11 mouse cellular contexts compared by ENCODE assay signal in genomic region chr3:89229276-89229675, GRCm38 (mm10). TPM values are rescaled to one million over a fixed set of nuclear protein-coding genes. Genes with fewer than 3 reads are reported as not detected.
DNase-seq lines count a peak whose midpoint lies in the region; ATAC-seq lines count a peak whose summit lies in the region.
"Had no signal": no experiment of that assay in that cellular context is flagged by ENCODE, and none has a peak within 500 bp of the region (broad histone marks: within the 10 kb centered on the region; RNA-seq: fewer than 3 reads in every experiment).

No protein-coding gene starts in this region.

- no peak overlapping the region for H3K9ac ChIP-seq in hindbrain, embryonic 14.5 days
- peak overlapping the region; percentile 18; the same call in 1 of the 2 replicates for H3K9ac ChIP-seq in lung, embryonic 15.5 days
- no peak overlapping the region for H3K9ac ChIP-seq in intestine, embryonic 15.5 days
- H3K9ac ChIP-seq: liver, embryonic 14.5 days had no signal

- no peaks in the 10 kb centered on the region for H3K9me3 ChIP-seq in hindbrain, embryonic 10.5 days
- H3K9me3 ChIP-seq in hindbrain, embryonic 14.5 days (ENCODE audit: control insufficient read depth, low read length): no peaks in the 10 kb centered on the region
- no peaks in the 10 kb centered on the region for H3K9me3 ChIP-seq in lung, embryonic 15.5 days
- H3K9me3 ChIP-seq in intestine, embryonic 15.5 days: no peaks in the 10 kb centered on the region

- 0 out of 2 replicates have a peak overlapping the region, but pooled peaks have one; percentile 83 for H3K4me3 ChIP-seq in hindbrain, embryonic 10.5 days
- H3K4me3 ChIP-seq in hindbrain, embryonic 14.5 days (replicated peaks; ENCODE audit: low read length): no peak overlapping the region
- H3K4me3 ChIP-seq in lung, embryonic 15.5 days: peak overlapping the region; percentile 46
- no peak overlapping the region for H3K4me3 ChIP-seq in intestine, embryonic 15.5 days (replicated peaks)

- no peak for ATAC-seq in hindbrain, embryonic 14.5 days (ENCODE audit: low FRiP score)
- ATAC-seq in lung, embryonic 15.5 days (ENCODE audit: borderline replicate concordance, extremely low read depth, low FRiP score, low TSS enrichment): no peak
- no peak for ATAC-seq in intestine, embryonic 15.5 days

- peaks cover 27% of the 10 kb centered on the region for H3K36me3 ChIP-seq in hindbrain, embryonic 10.5 days
- peaks cover 14% of the 10 kb centered on the region for H3K36me3 ChIP-seq in hindbrain, embryonic 14.5 days (replicated peaks; ENCODE audit: control insufficient read depth, insufficient read depth)
- no peaks in the 10 kb centered on the region for H3K36me3 ChIP-seq in lung, embryonic 15.5 days
- no peaks in the 10 kb centered on the region for H3K36me3 ChIP-seq in intestine, embryonic 15.5 days

- 65% methylated on average over 4 of the region's 4 CpGs for WGBS in hindbrain, embryonic 10.5 days
- WGBS in hindbrain, embryonic 14.5 days: 59% methylated on average over 4 of the region's 4 CpGs
- WGBS in lung, embryonic 15.5 days: 41% methylated on average over 4 of the region's 4 CpGs
- 46% methylated on average over 4 of the region's 4 CpGs for WGBS in intestine, embryonic 15.5 days

- DNase-seq in hindbrain, embryonic 10.5 days (ENCODE audit: low spot score): no peak
- DNase-seq in hindbrain, embryonic 14.5 days (ENCODE audit: low spot score): no peak
- DNase-seq in lung, postnatal 10 days: no peak
- DNase-seq in R1 (ENCODE audit: low read depth, low spot score): peak; percentile 88
- no peak for DNase-seq in adrenal gland, postnatal 10 days
- no peak for DNase-seq in spleen, postnatal 4 days (ENCODE audit: low spot score in 2 of 2)
- DNase-seq: cerebellum, adult 11-12 months; right cerebral cortex, postnatal 14 days had no signal

- H3K27ac ChIP-seq in hindbrain, embryonic 10.5 days: peak overlapping the region; percentile 97; the same call in 1 of the 2 replicates
- no peak overlapping the region for H3K27ac ChIP-seq in hindbrain, embryonic 14.5 days
- H3K27ac ChIP-seq in lung, embryonic 15.5 days: peak overlapping the region; percentile 91
- H3K27ac ChIP-seq in intestine, embryonic 15.5 days: no peak overlapping the region
- H3K27ac ChIP-seq: liver, embryonic 14.5 days had no signal

- H3K27me3 ChIP-seq in hindbrain, embryonic 10.5 days (ENCODE audit: insufficient read depth, poor library complexity, severe bottlenecking): peaks cover 29% of the 10 kb centered on the region
- H3K27me3 ChIP-seq in hindbrain, embryonic 14.5 days (ENCODE audit: control insufficient read depth, insufficient read depth, low read length): no peaks in the 10 kb centered on the region
- peaks cover 13% of the 10 kb centered on the region; the same call in 1 of the 2 replicates for H3K27me3 ChIP-seq in lung, embryonic 15.5 days
- H3K27me3 ChIP-seq in intestine, embryonic 15.5 days (replicated peaks): 0 out of 2 replicates have a peak, but pooled peaks cover 4% of the 10 kb centered on the region

- peaks cover 65% of the 10 kb centered on the region for H3K4me1 ChIP-seq in hindbrain, embryonic 10.5 days (replicated peaks)
- H3K4me1 ChIP-seq in hindbrain, embryonic 14.5 days (replicated peaks; ENCODE audit: control insufficient read depth, insufficient read depth, low read length): peaks cover 31% of the 10 kb centered on the region
- peaks cover 51% of the 10 kb centered on the region for H3K4me1 ChIP-seq in lung, embryonic 15.5 days
- H3K4me1 ChIP-seq in intestine, embryonic 15.5 days (replicated peaks): peaks cover 40% of the 10 kb centered on the region

- no peak overlapping the region for H3K4me2 ChIP-seq in hindbrain, embryonic 14.5 days (replicated peaks)
- H3K4me2 ChIP-seq in lung, embryonic 15.5 days: peak overlapping the region; percentile 83
- H3K4me2 ChIP-seq in intestine, embryonic 15.5 days (replicated peaks): peak overlapping the region; percentile 84; the same call in 1 of the 2 replicates

RNA-seq across cellular contexts. Expression of gene Muc1, which starts 0.4 kb away (rescaled TPM):
- 1.1 and 1.8 TPM in 2 replicates for polyA plus RNA-seq in hindbrain, embryonic 10.5 days (2016; fragmentation: Nextera tagmentation; extraction: Ambion mirVana)
- 0.47 and 0.52 TPM in 2 replicates for polyA plus RNA-seq in hindbrain, embryonic 14.5 days (2014; fragmentation: Nextera tagmentation; extraction: Ambion mirVana)
- polyA plus RNA-seq in lung, embryonic 15.5 days (2015; fragmentation: Nextera tagmentation; extraction: Ambion mirVana): 74.3 and 88.9 TPM in 2 replicates
- polyA plus RNA-seq in intestine, embryonic 15.5 days (2015; fragmentation: Nextera tagmentation; extraction: Ambion mirVana): 10.1 and 19.7 TPM in 2 replicates
- under 1 TPM; 0.51 to 0.55 TPM for total RNA-seq in adrenal gland, postnatal 10 days (2021)

RNA-seq across cellular contexts. Expression of gene Mtx1, which starts 2.4 kb away (rescaled TPM):
- polyA plus RNA-seq in hindbrain, embryonic 10.5 days (2016; fragmentation: Nextera tagmentation; extraction: Ambion mirVana): 228 and 232 TPM in 2 replicates
- 144 and 148 TPM in 2 replicates for polyA plus RNA-seq in hindbrain, embryonic 14.5 days (2014; fragmentation: Nextera tagmentation; extraction: Ambion mirVana)
- polyA plus RNA-seq in lung, embryonic 15.5 days (2015; fragmentation: Nextera tagmentation; extraction: Ambion mirVana): 195 and 197 TPM in 2 replicates
- 214 and 222 TPM in 2 replicates for polyA plus RNA-seq in intestine, embryonic 15.5 days (2015; fragmentation: Nextera tagmentation; extraction: Ambion mirVana)
- 100 to 1,000 TPM; 176 to 198 TPM for total RNA-seq in adrenal gland, postnatal 10 days (2021)

RNA-seq across cellular contexts. Expression of gene Thbs3, which starts 14.3 kb away (rescaled TPM):
- polyA plus RNA-seq in hindbrain, embryonic 10.5 days (2016; fragmentation: Nextera tagmentation; extraction: Ambion mirVana): 65.5 and 74.7 TPM in 2 replicates
- polyA plus RNA-seq in hindbrain, embryonic 14.5 days (2014; fragmentation: Nextera tagmentation; extraction: Ambion mirVana): 29.0 and 31.0 TPM in 2 replicates
- polyA plus RNA-seq in lung, embryonic 15.5 days (2015; fragmentation: Nextera tagmentation; extraction: Ambion mirVana): 54.4 and 58.4 TPM in 2 replicates
- polyA plus RNA-seq in intestine, embryonic 15.5 days (2015; fragmentation: Nextera tagmentation; extraction: Ambion mirVana): 20.4 and 23.0 TPM in 2 replicates
- total RNA-seq in adrenal gland, postnatal 10 days (2021): 10 to 100 TPM; 21.8 to 22.6 TPM

RNA-seq across cellular contexts. Expression of gene Krtcap2, which starts 16.5 kb away (rescaled TPM):
- 276 and 282 TPM in 2 replicates for polyA plus RNA-seq in hindbrain, embryonic 10.5 days (2016; fragmentation: Nextera tagmentation; extraction: Ambion mirVana)
- 209 and 224 TPM in 2 replicates for polyA plus RNA-seq in hindbrain, embryonic 14.5 days (2014; fragmentation: Nextera tagmentation; extraction: Ambion mirVana)
- polyA plus RNA-seq in lung, embryonic 15.5 days (2015; fragmentation: Nextera tagmentation; extraction: Ambion mirVana): 282 and 311 TPM in 2 replicates
- 348 and 351 TPM in 2 replicates for polyA plus RNA-seq in intestine, embryonic 15.5 days (2015; fragmentation: Nextera tagmentation; extraction: Ambion mirVana)
- 100 to 1,000 TPM; 109 to 116 TPM for total RNA-seq in adrenal gland, postnatal 10 days (2021)

RNA-seq across cellular contexts. Expression of gene Trim46, which starts 16.8 kb away (rescaled TPM):
- 5.2 and 11.6 TPM in 2 replicates for polyA plus RNA-seq in hindbrain, embryonic 10.5 days (2016; fragmentation: Nextera tagmentation; extraction: Ambion mirVana)
- polyA plus RNA-seq in hindbrain, embryonic 14.5 days (2014; fragmentation: Nextera tagmentation; extraction: Ambion mirVana): 65.8 and 66.5 TPM in 2 replicates
- polyA plus RNA-seq in lung, embryonic 15.5 days (2015; fragmentation: Nextera tagmentation; extraction: Ambion mirVana): 7.2 and 7.9 TPM in 2 replicates
- polyA plus RNA-seq in intestine, embryonic 15.5 days (2015; fragmentation: Nextera tagmentation; extraction: Ambion mirVana): 2.9 and 4.1 TPM in 2 replicates
- total RNA-seq in adrenal gland, postnatal 10 days (2021): 1 to 10 TPM; 2.0 to 4.2 TPM

Comparison
In these comparisons a context has a peak if more than half of its experiments do, and no peak if none do; other contexts are left out.
1. H3K27ac ChIP-seq: peak in hindbrain, embryonic 10.5 days (single experiment) and lung, embryonic 15.5 days (single experiment); none in hindbrain, embryonic 14.5 days (single experiment) and intestine, embryonic 15.5 days (single experiment).
2. H3K4me3 ChIP-seq: peak in hindbrain, embryonic 10.5 days (single experiment) and lung, embryonic 15.5 days (single experiment); none in hindbrain, embryonic 14.5 days (single experiment) and intestine, embryonic 15.5 days (single experiment).